Mouse (Mus musculus) kidney, adult 2 months (tissue): ENCODE results near the gene Kif12. TPM values are rescaled to one million over a fixed set of nuclear protein-coding genes. Genes with fewer than 3 reads are reported as not detected.

Source experiments
- DNase-seq: peaks from one replicate; pipeline ENCODE4 v3.0.0; 2021
- H3K27ac ChIP-seq: fragments of 200-500 bp; 2 replicates; pipeline ENCODE4 v1.5.1; 2012; ENCODE audit warnings: low read depth, low read length, control low read depth, inconsistent platforms; ENCODE audit not compliant: insufficient read depth
- H3K27me3 ChIP-seq: fragments of 200-500 bp; replicated peaks from 2 replicates; pipeline ENCODE4 v1.6.1; 2012; ENCODE audit warnings: mild to moderate bottlenecking, moderate library complexity, low read length, inconsistent platforms; ENCODE audit not compliant: control insufficient read depth, insufficient read depth
- H3K36me3 ChIP-seq: fragments of 200-500 bp; 2 replicates; pipeline ENCODE4 v1.6.1; 2012; ENCODE audit warnings: mild to moderate bottlenecking, moderate library complexity, low read length, inconsistent platforms; ENCODE audit not compliant: control insufficient read depth, insufficient read depth
- H3K4me1 ChIP-seq: fragments of 200-500 bp; 2 replicates; pipeline ENCODE4 v1.6.1; 2011; ENCODE audit warnings: low read length; ENCODE audit not compliant: control insufficient read depth, insufficient read depth
- H3K4me3 ChIP-seq: fragments of 200-500 bp; 2 replicates; pipeline ENCODE4 v1.5.1; 2011; ENCODE audit warnings: mild to moderate bottlenecking, low read depth, low read length, control low read depth; ENCODE audit not compliant: insufficient read depth
- CTCF ChIP-seq: fragments of 200-500 bp; conservative IDR thresholded peaks from 2 replicates; pipeline ENCODE4 v1.5.1; 2011; ENCODE audit warnings: low read depth, mild to moderate bottlenecking, control low read depth, low read length, moderate library complexity, mixed read lengths; ENCODE audit not compliant: insufficient read depth, insufficient read length
- POLR2A ChIP-seq: fragments of 200-500 bp; IDR thresholded peaks from one replicate; pipeline ENCODE4 v1.6.1; 2011; ENCODE audit warnings: low read depth, low read length, control low read depth
- WGBS: fragments of 180-500 bp; shearing (Covaris S2); methylation state at CpG from one replicate; pipeline ENCODE4 v1.1.7; 2018; 5-methylcytosine and 5-hydroxymethylcytosine counted together
- polyA plus RNA-seq: library from polyadenylated mRNA; depleted of rRNA; stranded (reverse); fragments of >200 nt; gene quantifications from 2 replicates; pipeline ENCODE4 v1.2.3, GENCODE M21; 2012; rRNA removed

The Kif12 gene
- polyA plus RNA-seq: 187 and 263 TPM in 2 replicates

GRCm38 (mm10) chr4:63171969-63172685, at the start of gene Kif12:
TSS of gene Kif12 (minus strand) at chr4:63172131.
- Histone ChIP-seq H3K27ac (peak within 1 kb of the TSS; percentile 97), H3K4me3 (peak within 1 kb of the TSS; percentile 74), H3K4me1 (peaks cover 22% of the 10 kb centered on the region), H3K36me3 (no peaks in the 10 kb centered on the region; the same call in 1 of the 2 replicates), H3K27me3 (no peaks in the 10 kb centered on the region)
- 23% methylated on average over 4 of the region's 4 CpGs for WGBS
- TF ChIP-seq CTCF: no peak
- peak; percentile 96 for TF ChIP-seq POLR2A
- peak; percentile 96 for DNase-seq

- H3K4me1 ChIP-seq: peaks cover 30% of the 10 kb centered on the region
- H3K27ac ChIP-seq: peak overlapping the region; percentile 66
- WGBS: 55% methylated on average over 15 of the region's 15 CpGs
- peak; percentile 90 for DNase-seq
- no peak for TF ChIP-seq POLR2A
- TF ChIP-seq CTCF: no peak
- H3K36me3 ChIP-seq: no peaks in the 10 kb centered on the region
- H3K4me3 ChIP-seq: no peak overlapping the region
- H3K27me3 ChIP-seq: no peaks in the 10 kb centered on the region
These were observed 49.4 kb upstream of the Kif12 start for GRCm38 (mm10) chr4:63221096-63221958.

- Histone ChIP-seq H3K27ac (no peak overlapping the region), H3K4me3 (no peak overlapping the region), H3K36me3 (no peaks in the 10 kb centered on the region), H3K4me1 (peaks cover 23% of the 10 kb centered on the region; the same call in 1 of the 2 replicates), H3K27me3 (no peaks in the 10 kb centered on the region)
- no peak for TF ChIP-seq CTCF
- no peak for TF ChIP-seq POLR2A
- no peak for DNase-seq
- WGBS: 68% methylated on average over 6 of the region's 6 CpGs
These were observed 47.7 kb upstream of the Kif12 start for GRCm38 (mm10) chr4:63219635-63220034.

- 82% methylated on average over 3 of the region's 3 CpGs for WGBS
- H3K4me3 ChIP-seq: no peak overlapping the region
- no peak for DNase-seq
- peaks cover 25% of the 10 kb centered on the region; the same call in 1 of the 2 replicates for H3K4me1 ChIP-seq
- H3K36me3 ChIP-seq: no peaks in the 10 kb centered on the region
- no peak overlapping the region for H3K27ac ChIP-seq
- TF ChIP-seq POLR2A (no peak), CTCF (no peak)
- no peaks in the 10 kb centered on the region for H3K27me3 ChIP-seq
These were observed 47.1 kb upstream of the Kif12 start for GRCm38 (mm10) chr4:63219059-63219458.

- no peak for TF ChIP-seq POLR2A
- no peak for TF ChIP-seq CTCF
- DNase-seq: no peak
- no peaks in the 10 kb centered on the region for H3K27me3 ChIP-seq
- 74% methylated on average over 6 of the region's 6 CpGs for WGBS
- peaks cover 25% of the 10 kb centered on the region; the same call in 1 of the 2 replicates for H3K4me1 ChIP-seq
- no peaks in the 10 kb centered on the region for H3K36me3 ChIP-seq
- H3K27ac ChIP-seq: no peak overlapping the region
- H3K4me3 ChIP-seq: no peak overlapping the region
These were observed 45.6 kb upstream of the Kif12 start for GRCm38 (mm10) chr4:63217513-63217912.

- H3K4me1 ChIP-seq: peaks cover 20% of the 10 kb centered on the region; the same call in 1 of the 2 replicates
- WGBS: 41% methylated on average over 9 of the region's 9 CpGs
- no peaks in the 10 kb centered on the region for H3K27me3 ChIP-seq
- no peak for TF ChIP-seq CTCF
- no peak for TF ChIP-seq POLR2A
- H3K4me3 ChIP-seq: peak overlapping the region; percentile 63; the same call in 1 of the 2 replicates
- H3K36me3 ChIP-seq: no peaks in the 10 kb centered on the region
- DNase-seq: peak; percentile 48
- peak overlapping the region; percentile 74; the same call in 1 of the 2 replicates for H3K27ac ChIP-seq
These were observed 44.6 kb upstream of the Kif12 start for GRCm38 (mm10) chr4:63216566-63216965.

- TF ChIP-seq CTCF (peak; percentile 45; the same call in 1 of the 2 replicates), POLR2A (no peak)
- Histone ChIP-seq H3K4me1 (peaks cover 17% of the 10 kb centered on the region; the same call in 1 of the 2 replicates), H3K36me3 (no peaks in the 10 kb centered on the region), H3K27ac (peak overlapping the region; percentile 74), H3K4me3 (peak overlapping the region; percentile 63), H3K27me3 (no peaks in the 10 kb centered on the region)
- DNase-seq: peak; percentile 77
- 6% methylated on average over 24 of the region's 24 CpGs for WGBS
These were observed 44.1 kb upstream of the Kif12 start for GRCm38 (mm10) chr4:63215993-63216531.
